Mouse (Mus musculus) midbrain, embryonic 11.5 days (tissue): Measurements from ENCODE around the gene Polrmt. TPM values are rescaled to one million over a fixed set of nuclear protein-coding genes. Genes with fewer than 3 reads are reported as not detected.

Experiments
- polyA plus RNA-seq: library from polyadenylated mRNA; unstranded; fragments of >200 nt; fragmentation: Nextera tagmentation; extraction: Ambion mirVana; gene quantifications from 2 replicates; pipeline ENCODE4 v1.2.1, GENCODE M21; 2014

The Polrmt gene
- polyA plus RNA-seq, 1 experiment from 2014 or later: 31.2 TPM

Other genes starting within 250 kb of the Polrmt start
- gene Plpp2, start 212.8 kb downstream of the Polrmt start, polyA plus RNA-seq: 10.5 and 13.4 TPM in 2 replicates
- 33.0 and 41.8 TPM in 2 replicates for gene Mier2, start 191.4 kb downstream of the Polrmt start, polyA plus RNA-seq
- gene Theg, start 159.2 kb downstream of the Polrmt start, polyA plus RNA-seq: not detected in 2 replicates
- 0.10 and 0.12 TPM in 2 replicates for gene C2cd4c, start 132.6 kb downstream of the Polrmt start, polyA plus RNA-seq
- gene Shc2, start 108.7 kb downstream of the Polrmt start, polyA plus RNA-seq: 11.4 and 13.0 TPM in 2 replicates
- gene Odf3l2, start 100.8 kb downstream of the Polrmt start, polyA plus RNA-seq: not detected in 2 replicates
- gene Madcam1, start 82.0 kb downstream of the Polrmt start, polyA plus RNA-seq: 1.2 and 1.4 TPM in 2 replicates
- gene Tpgs1, start 77.2 kb downstream of the Polrmt start, polyA plus RNA-seq: 65.5 and 69.6 TPM in 2 replicates
- 149 and 178 TPM in 2 replicates for gene Cdc34, start 64.4 kb downstream of the Polrmt start, polyA plus RNA-seq
- gene Gzmm, start 57.6 kb downstream of the Polrmt start, polyA plus RNA-seq: 0.27 and 0.58 TPM in 2 replicates
- gene Bsg, start 42.1 kb downstream of the Polrmt start, polyA plus RNA-seq: 576 and 580 TPM in 2 replicates
- 0.22 TPM in 2 replicates for gene Hcn2, start 29.9 kb downstream of the Polrmt start, polyA plus RNA-seq
- 0.08 and 0.32 TPM in 2 replicates for gene Fgf22, start 8.5 kb upstream of the Polrmt start, polyA plus RNA-seq
- gene Rnf126, start 20.4 kb upstream of the Polrmt start, polyA plus RNA-seq: 69.9 and 81.9 TPM in 2 replicates
- 0.60 and 1.2 TPM in 2 replicates for gene Fstl3, start 30.7 kb upstream of the Polrmt start, polyA plus RNA-seq
- 0.10 and 0.40 TPM in 2 replicates for gene Prss57, start 44.4 kb upstream of the Polrmt start, polyA plus RNA-seq
- 109 and 129 TPM in 2 replicates for gene Palm, start 47.0 kb upstream of the Polrmt start, polyA plus RNA-seq
- 0.41 TPM in 1 of 2 replicates, not detected in the other for gene Misp, start 74.4 kb upstream of the Polrmt start, polyA plus RNA-seq
- 147 and 176 TPM in 2 replicates for gene Ptbp1, start 107.8 kb upstream of the Polrmt start, polyA plus RNA-seq
- gene Prtn3, start 127.9 kb upstream of the Polrmt start, polyA plus RNA-seq: 11.9 and 12.1 TPM in 2 replicates
- 112 and 117 TPM in 2 replicates for gene Plppr3, start 128.1 kb upstream of the Polrmt start, polyA plus RNA-seq
- gene Elane, start 139.7 kb upstream of the Polrmt start, polyA plus RNA-seq: 0.18 TPM in 1 of 2 replicates, not detected in the other
- not detected in 2 replicates for gene Cfd, start 144.3 kb upstream of the Polrmt start, polyA plus RNA-seq
- 39.7 and 45.7 TPM in 2 replicates for gene Med16, start 162.3 kb upstream of the Polrmt start, polyA plus RNA-seq
- gene Gm26602, start 164.3 kb upstream of the Polrmt start, polyA plus RNA-seq: 20.6 and 25.6 TPM in 2 replicates
- gene Kiss1r, start 170.4 kb upstream of the Polrmt start, polyA plus RNA-seq: 0.34 and 0.61 TPM in 2 replicates
- gene R3hdm4, start 174.6 kb upstream of the Polrmt start, polyA plus RNA-seq: 127 and 135 TPM in 2 replicates
- 4.2 and 6.2 TPM in 2 replicates for gene Arid3a, start 180.5 kb upstream of the Polrmt start, polyA plus RNA-seq
- 92.7 and 98.4 TPM in 2 replicates for gene Wdr18, start 213.6 kb upstream of the Polrmt start, polyA plus RNA-seq
- gene Grin3b, start 224.1 kb upstream of the Polrmt start, polyA plus RNA-seq: 0.22 and 0.38 TPM in 2 replicates
- 11.9 and 13.5 TPM in 2 replicates for gene Tmem259, start 237.7 kb upstream of the Polrmt start, polyA plus RNA-seq
- gene Cnn2, start 242.0 kb upstream of the Polrmt start, polyA plus RNA-seq: 158 and 160 TPM in 2 replicates
- 2.8 and 2.9 TPM in 2 replicates for gene Abca7, start 249.9 kb upstream of the Polrmt start, polyA plus RNA-seq